Mouse (Mus musculus) cortical plate, adult 2 months (tissue): ENCODE data around the gene Tstd3. TPM values are rescaled to one million over a fixed set of nuclear protein-coding genes. Genes with fewer than 3 reads are reported as not detected.
"Not testable (repeated sequence)": the region's sequence is repeated elsewhere in the genome, so short reads cannot be mapped to it uniquely, and the experiment has no call there.

Experiments
- H3K27ac ChIP-seq: fragments of 200-500 bp; 2 replicates; pipeline ENCODE4 v1.5.1; 2012; ENCODE audit warnings: low read length, control low read depth, inconsistent platforms; ENCODE audit not compliant: insufficient read depth
- H3K4me1 ChIP-seq: fragments of 200-500 bp; 2 replicates; pipeline ENCODE4 v1.6.1; 2011; ENCODE audit warnings: low read length; ENCODE audit not compliant: control insufficient read depth, insufficient read depth
- H3K4me3 ChIP-seq: fragments of 200-500 bp; 2 replicates; pipeline ENCODE4 v1.5.1; 2011; ENCODE audit warnings: mild to moderate bottlenecking, low read length, control low read depth; ENCODE audit not compliant: insufficient read depth
- CTCF ChIP-seq: fragments of 200-500 bp; IDR thresholded peaks from 2 replicates; pipeline ENCODE4 v1.5.1; 2011; ENCODE audit warnings: mild to moderate bottlenecking, control low read depth, low read length; ENCODE audit not compliant: insufficient read depth; ENCODE audit errors: extremely low read depth
- POLR2A ChIP-seq: fragments of 200-500 bp; IDR thresholded peaks from 2 replicates; pipeline ENCODE4 v1.6.1; 2011; ENCODE audit warnings: mild to moderate bottlenecking, low read length, control low read depth; ENCODE audit not compliant: insufficient read depth; ENCODE audit errors: extremely low read depth
- polyA plus RNA-seq: library from polyadenylated mRNA; depleted of rRNA; stranded (reverse); fragments of >200 nt; gene quantifications from 2 replicates; pipeline ENCODE4 v1.2.3, GENCODE M21; 2012; rRNA removed

The Tstd3 gene
- polyA plus RNA-seq, 1 experiment: 18.9 TPM

- no peak overlapping the region for H3K4me3 ChIP-seq
- no peak overlapping the region for H3K27ac ChIP-seq
- H3K4me1 ChIP-seq: no peaks in the 10 kb centered on the region
- TF ChIP-seq POLR2A (no peak), CTCF (no peak)
Observed at GRCm38 (mm10) chr4:21758860-21759259, 8.2 kb downstream of the Tstd3 start.

DNA sequence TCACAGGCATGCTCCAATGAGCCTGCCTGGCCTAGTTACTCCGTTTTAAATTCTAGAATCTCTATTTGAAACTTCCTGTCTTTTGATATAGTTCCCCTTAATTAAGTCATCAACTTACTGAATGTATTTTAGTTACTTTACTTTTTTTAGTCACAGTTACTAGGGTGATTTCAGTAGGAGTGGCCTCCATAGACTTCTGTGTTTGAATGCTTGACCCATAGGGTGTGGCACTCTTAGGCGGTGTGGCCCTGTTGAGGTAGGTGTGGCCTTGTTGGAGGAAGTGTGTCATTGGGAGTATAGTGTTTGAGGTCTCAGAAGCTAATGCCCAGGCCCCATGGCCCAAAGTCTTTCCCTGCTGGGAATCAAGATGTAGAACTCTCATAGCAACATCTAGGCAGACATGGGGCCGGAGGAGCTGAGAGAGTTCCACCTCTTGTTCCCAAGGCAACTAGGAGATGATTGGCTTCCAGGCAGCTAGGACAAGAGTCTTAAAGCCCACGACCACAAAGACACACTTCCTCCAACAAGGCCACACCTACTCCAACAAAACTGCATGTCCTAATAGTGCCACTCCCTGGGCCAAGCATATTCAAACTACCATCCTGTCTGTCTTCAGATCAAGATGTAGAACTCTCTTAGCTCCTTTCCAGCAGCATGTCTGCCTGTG is 11.8 kb downstream of the Tstd3 start:
- Histone ChIP-seq H3K4me3 (no peak overlapping the region), H3K4me1 (no peaks in the 10 kb centered on the region), H3K27ac (no peak overlapping the region)
- no peak for TF ChIP-seq POLR2A
- no peak for TF ChIP-seq CTCF

- H3K4me1 ChIP-seq: no peaks in the 10 kb centered on the region
- TF ChIP-seq CTCF (no peak), POLR2A (no peak)
- H3K4me3 ChIP-seq: no peak overlapping the region
- H3K27ac ChIP-seq: no peak overlapping the region
Observed at GRCm38 (mm10) chr4:21745723-21746122, 21.3 kb downstream of the Tstd3 start.

- H3K4me1 ChIP-seq, H3K27ac ChIP-seq, H3K4me3 ChIP-seq: not testable (repeated sequence)
Observed at GRCm38 (mm10) chr4:21744142-21744541, 22.9 kb downstream of the Tstd3 start.

DNA sequence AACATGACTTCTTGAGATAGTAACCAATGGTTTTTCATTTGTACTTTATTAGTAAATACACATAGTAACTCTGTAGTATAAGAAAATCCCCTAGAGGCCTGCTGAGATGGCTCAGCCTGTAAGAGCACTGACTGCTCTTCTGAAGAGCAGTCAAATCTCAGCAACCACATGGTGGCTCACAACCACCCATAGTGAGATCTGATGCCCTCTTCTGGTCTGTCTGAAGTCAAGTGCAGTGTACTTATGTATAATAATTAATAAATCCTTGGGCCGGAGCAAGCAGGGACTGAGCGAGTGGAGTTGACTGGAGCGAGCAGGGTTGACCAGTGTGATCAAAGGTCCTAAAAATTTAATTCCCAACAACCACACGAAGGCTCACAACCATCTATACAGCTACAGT is 27.8 kb downstream of the Tstd3 start:
- H3K4me1 ChIP-seq: no peaks in the 10 kb centered on the region
- H3K27ac ChIP-seq: no peak overlapping the region
- H3K4me3 ChIP-seq: no peak overlapping the region
- TF ChIP-seq CTCF (0 out of 2 replicates have a peak, but pooled peaks have one; percentile 10), POLR2A (no peak)

GRCm38 (mm10) chr4:21727615-21728165 is 39.3 kb downstream of the Tstd3 start, which contains the start of gene Ccnc:
TSS of gene Ccnc (plus strand) at chr4:21727701.
- Histone ChIP-seq H3K27ac (no peak within 1 kb of the TSS), H3K4me1 (no peaks in the 10 kb centered on the region), H3K4me3 (peak within 1 kb of the TSS; percentile 73)
- TF ChIP-seq CTCF (no peak), POLR2A (peak; percentile 90)

DNA sequence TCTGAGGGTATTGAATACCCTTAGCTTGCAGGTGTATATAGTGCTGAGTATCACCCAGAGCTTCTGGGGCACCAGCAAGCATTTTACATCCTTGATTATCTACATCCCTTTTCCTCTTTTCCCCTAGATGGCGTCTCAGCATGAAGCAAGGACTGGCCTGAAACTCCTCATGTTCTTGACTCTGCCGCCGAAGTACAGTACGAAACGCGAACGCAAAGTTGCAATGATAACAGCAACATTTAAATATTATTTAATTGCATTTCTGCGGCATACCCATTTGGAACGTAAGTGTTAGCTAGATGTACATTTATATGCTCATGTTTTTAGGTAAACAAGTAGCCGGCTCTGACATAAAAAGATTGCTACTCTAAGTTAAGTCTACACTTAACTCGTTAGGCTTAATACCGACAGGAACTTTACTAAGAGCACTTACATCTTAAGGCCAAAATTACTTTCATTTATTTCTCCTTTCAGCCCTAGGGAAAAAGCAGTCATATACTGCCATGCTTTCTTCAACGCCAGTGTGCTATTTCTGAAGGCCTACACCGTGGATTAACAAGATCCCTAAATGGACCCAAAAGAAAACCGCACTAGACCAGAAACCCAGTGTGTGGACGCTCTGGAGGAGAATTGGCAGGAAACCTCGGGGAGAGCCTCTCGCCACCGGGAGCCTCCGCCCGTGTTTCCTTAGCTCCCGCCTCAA is 39.9 kb downstream of the Tstd3 start:
- Histone ChIP-seq H3K4me3 (peak overlapping the region; percentile 73), H3K27ac (no peak overlapping the region), H3K4me1 (no peaks in the 10 kb centered on the region)
- TF ChIP-seq CTCF (peak; percentile 51), POLR2A (no peak)

GRCm38 (mm10) chr4:21722752-21723334 is 44.2 kb downstream of the Tstd3 start:
- Histone ChIP-seq H3K27ac (no peak overlapping the region), H3K4me3 (no peak overlapping the region), H3K4me1 (no peaks in the 10 kb centered on the region)
- TF ChIP-seq CTCF: no peak
- TF ChIP-seq POLR2A: no peak

DNA sequence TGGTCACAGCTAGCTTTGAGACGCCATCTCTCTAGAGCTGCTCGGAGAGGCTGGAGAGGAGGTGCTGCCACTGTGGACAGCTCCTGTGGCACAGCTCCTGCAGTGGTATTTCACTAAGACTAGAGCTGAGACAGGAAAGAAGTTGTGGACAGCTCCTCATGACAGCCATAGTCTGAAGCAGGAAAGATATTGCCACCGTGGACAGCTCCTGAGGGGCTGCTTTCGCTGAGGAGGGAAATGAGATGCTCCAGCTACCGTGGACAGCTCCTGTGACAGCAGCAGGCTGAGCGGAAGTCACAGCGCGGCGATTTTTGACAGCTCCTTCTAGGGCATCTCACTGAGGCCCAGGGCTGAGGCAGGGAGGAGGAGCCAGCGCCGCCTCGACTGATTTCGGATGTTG is 54.9 kb downstream of the Tstd3 start:
- no peaks in the 10 kb centered on the region for H3K4me1 ChIP-seq
- H3K4me3 ChIP-seq: no peak overlapping the region
- no peak overlapping the region for H3K27ac ChIP-seq
- TF ChIP-seq CTCF (no peak), POLR2A (no peak)

Other genes starting within 250 kb of the Tstd3 start
- not detected in 2 replicates for gene Prdm13, start 81.2 kb downstream of the Tstd3 start, polyA plus RNA-seq
- 23.8 and 25.6 TPM in 2 replicates for gene Ccnc, start 39.5 kb downstream of the Tstd3 start, polyA plus RNA-seq
- gene Usp45, start 56 bp downstream of the Tstd3 start, polyA plus RNA-seq: 19.8 and 22.4 TPM in 2 replicates
- gene Pnisr, start 80.4 kb upstream of the Tstd3 start, polyA plus RNA-seq: 229 and 270 TPM in 2 replicates
- gene Coq3, start 112.5 kb upstream of the Tstd3 start, polyA plus RNA-seq: 10.7 and 11.5 TPM in 2 replicates
- 20.7 and 22.5 TPM in 2 replicates for gene Faxc, start 164.1 kb upstream of the Tstd3 start, polyA plus RNA-seq